Mouse (Mus musculus) CH12.LX (cell line): Measurements from ENCODE around the gene Fam122a. TPM values are rescaled to one million over a fixed set of nuclear protein-coding genes. Genes with fewer than 3 reads are reported as not detected.
A peak's percentile ranks its signal among the peaks of the same experiment; 100 is the strongest.

ENCODE experiments used
- DNase-seq: peaks from one replicate; pipeline ENCODE4 v3.0.0-alpha.2; 2013; ENCODE audit errors: extremely low read depth
- H3K27ac ChIP-seq: 2 replicates; pipeline ENCODE4 v1.5.1; 2012; ENCODE audit warnings: low read depth, mild to moderate bottlenecking, control low read depth, moderate library complexity; ENCODE audit not compliant: insufficient read depth
- H3K27me3 ChIP-seq: replicated peaks from 2 replicates; pipeline ENCODE3; 2012; ENCODE audit warnings: inconsistent platforms
- H3K36me3 ChIP-seq, 2 experiments: replicated peaks in 1 of 2; 2 replicates each; pipeline versions ENCODE3 to v1.6.1; 2012; ENCODE audit warnings: inconsistent platforms in 1 of 2, low read length in 1 of 2, mild to moderate bottlenecking in 1 of 2, mixed read lengths in 1 of 2, moderate library complexity in 1 of 2; ENCODE audit not compliant: control insufficient read depth in 1 of 2, insufficient read depth in 1 of 2
- H3K4me1 ChIP-seq, 2 experiments: 2 replicates each; pipeline ENCODE4 v1.6.1; 2012; ENCODE audit warnings: inconsistent platforms in 1 of 2, moderate library complexity in 1 of 2; ENCODE audit not compliant: insufficient read depth in 2 of 2, control insufficient read depth in 1 of 2
- H3K4me2 ChIP-seq: 2 replicates; pipeline ENCODE4 v1.6.1; 2012; ENCODE audit warnings: low read depth, mild to moderate bottlenecking, control low read depth; ENCODE audit not compliant: poor library complexity, insufficient read depth, severe bottlenecking
- H3K4me3 ChIP-seq, 3 experiments: fragments of 150-350 bp in 1 of 3; sonication (generic) in 1 of 3; replicated peaks in 1 of 3; 2 replicates each; pipeline versions ENCODE3 to v1.5.1; 2011 to 2012; ENCODE audit warnings: low read depth in 2 of 3, low read length in 2 of 3, mild to moderate bottlenecking in 2 of 3, moderate library complexity in 2 of 3, control low read depth in 1 of 3, improper control_type of control experiment in 1 of 3, inconsistent platforms in 1 of 3, mixed read lengths in 1 of 3; ENCODE audit not compliant: poor library complexity in 1 of 3
- H3K79me2 ChIP-seq: replicated peaks from 2 replicates; pipeline ENCODE4 v1.6.1; 2012; ENCODE audit warnings: mild to moderate bottlenecking, moderate library complexity; ENCODE audit not compliant: control insufficient read depth, poor library complexity, insufficient read depth, severe bottlenecking; ENCODE audit errors: extremely low read depth
- H3K9ac ChIP-seq: 2 replicates; pipeline ENCODE4 v1.6.1; 2012; ENCODE audit warnings: low read depth, mild to moderate bottlenecking, control low read depth, moderate library complexity; ENCODE audit not compliant: insufficient read depth
- H3K9me3 ChIP-seq: replicated peaks from 2 replicates; pipeline ENCODE3; 2012; ENCODE audit warnings: low read length, inconsistent platforms, mixed read lengths
- HCFC1 ChIP-seq: IDR thresholded peaks from 2 replicates; pipeline ENCODE4 v1.6.1; 2012; ENCODE audit warnings: low read depth, mild to moderate bottlenecking, inconsistent platforms, low read length, improper control_type of control experiment
- JUND ChIP-seq: conservative IDR thresholded peaks from 2 replicates; pipeline ENCODE4 v1.6.1; 2011; ENCODE audit warnings: low read depth, low read length, improper control_type of control experiment
- MAZ ChIP-seq: IDR thresholded peaks from 2 replicates; pipeline ENCODE4 v1.6.1; 2012; ENCODE audit warnings: low read depth, mild to moderate bottlenecking, inconsistent platforms, low read length, improper control_type of control experiment, moderate library complexity
- MXI1 ChIP-seq: IDR thresholded peaks from 2 replicates; pipeline ENCODE4 v1.6.1; 2011; ENCODE audit warnings: mild to moderate bottlenecking, low read depth, low read length, improper control_type of control experiment
- MYC ChIP-seq: IDR thresholded peaks from 2 replicates; pipeline ENCODE4 v1.6.1; 2011; ENCODE audit warnings: low read depth, mild to moderate bottlenecking, improper control_type of control experiment, low read length
- NELFE ChIP-seq: IDR thresholded peaks from 2 replicates; pipeline ENCODE4 v1.6.1; 2011; ENCODE audit warnings: low read depth, low read length, improper control_type of control experiment
- PAX5 ChIP-seq: IDR thresholded peaks from 2 replicates; pipeline ENCODE4 v1.6.1; 2012; ENCODE audit warnings: low read length, inconsistent platforms, mixed read lengths
- POLR2A ChIP-seq: IDR thresholded peaks from 2 replicates; pipeline ENCODE4 v1.6.1; 2011; ENCODE audit warnings: low read depth, mild to moderate bottlenecking, improper control_type of control experiment, low read length
- RAD21 ChIP-seq: IDR thresholded peaks from 2 replicates; pipeline ENCODE4 v1.6.1; 2011; ENCODE audit warnings: low read depth, mild to moderate bottlenecking, low read length, improper control_type of control experiment, moderate library complexity
- SIN3A ChIP-seq: IDR thresholded peaks from 2 replicates; pipeline ENCODE4 v1.6.1; 2012; ENCODE audit warnings: low read length, improper control_type of control experiment, inconsistent platforms
- TBP ChIP-seq: conservative IDR thresholded peaks from 2 replicates; pipeline ENCODE4 v1.6.1; 2011; ENCODE audit warnings: low read depth, low read length, improper control_type of control experiment
- TCF12 ChIP-seq: IDR thresholded peaks from 2 replicates; pipeline ENCODE4 v1.6.1; 2014; ENCODE audit warnings: low read depth, mild to moderate bottlenecking, inconsistent platforms, low read length, improper control_type of control experiment
- ZC3H11A ChIP-seq: IDR thresholded peaks from 2 replicates; pipeline ENCODE4 v1.6.1; 2012; ENCODE audit warnings: low read depth, mild to moderate bottlenecking, inconsistent platforms, low read length, improper control_type of control experiment
- ZKSCAN1 ChIP-seq: IDR thresholded peaks from 2 replicates; pipeline ENCODE4 v1.6.1; 2012; ENCODE audit warnings: low read depth, inconsistent platforms, low read length, improper control_type of control experiment, borderline replicate concordance
- ZNF384 ChIP-seq: IDR thresholded peaks from 2 replicates; pipeline ENCODE4 v1.6.1; 2012; ENCODE audit warnings: low read depth, low read length, improper control_type of control experiment, inconsistent platforms
- dilution Hi-C: fragments of 300-500 bp; cut with MboI; formaldehyde crosslinking; loops from 2 replicates; pipeline ENCODE4 v1.14.3; 2020; ENCODE audit warnings: low sequenced_read_pairs; ENCODE audit not compliant: extremely low pct_unique_long_range_greater_than_20kb, extremely low pct_ligation_motif_present
- in situ Hi-C: fragments of 300-500 bp; cut with MboI; formaldehyde crosslinking; loops from 3 replicates; pipeline ENCODE4 v1.14.3; 2019; ENCODE audit warnings: low sequenced_read_pairs, low pct_ligation_motif_present, low pct_unique_long_range_greater_than_20kb, mixed read lengths
- polyA plus RNA-seq: library from polyadenylated mRNA; unstranded; fragments of >175 nt; gene quantifications from 2 replicates; pipeline ENCODE4 v1.2.1, GENCODE M21; 2012; ENCODE audit warnings: low read depth; ENCODE audit not compliant: insufficient read length
- total RNA-seq, 2 experiments: library from RNA; depleted of rRNA; stranded (reverse); fragments of 300-350 nt in 1 of 2; fragments of >200 nt in 1 of 2; gene quantifications; 2 replicates each; pipeline ENCODE4 v1.2.3; 2012 to 2014

Fam122a gene
- total and polyA plus RNA-seq, 3 experiments, result 2.6 to 34.6 (median 4.5) TPM

DNA sequence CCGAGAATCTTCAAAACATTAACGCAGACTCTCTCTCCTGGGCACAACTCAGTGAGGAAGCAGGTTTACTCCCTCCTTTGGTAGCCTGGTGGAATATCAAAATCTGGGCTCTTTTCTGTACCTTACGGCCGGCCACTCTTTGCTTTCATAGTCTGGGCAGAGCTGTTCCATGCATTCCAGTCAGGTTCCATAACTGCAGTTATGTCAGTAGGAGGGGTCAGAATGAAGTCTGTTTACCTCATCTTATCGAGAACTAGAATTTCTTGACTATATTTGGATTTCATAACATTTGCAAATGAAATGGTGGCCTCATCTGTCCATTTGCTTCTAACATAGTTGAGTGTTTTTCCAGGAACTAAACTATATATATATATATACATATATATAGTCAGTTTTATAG lies 23.3 kb upstream of the Fam122a start:
- in situ Hi-C loops, result no loop called here
- DNase-seq, result no peak
- H3K36me3 ChIP-seq, result no peaks in the 10 kb centered on the region
- H3K4me2 ChIP-seq, result no peak overlapping the region
- no peaks in the 10 kb centered on the region for H3K9me3 ChIP-seq
- no peaks in the 10 kb centered on the region for H3K79me2 ChIP-seq
- 0 out of 4 replicates have a peak, but pooled peaks cover 0 to 2% of the 10 kb centered on the region in 2 experiments for H3K4me1 ChIP-seq
- H3K9ac ChIP-seq, result no peak overlapping the region
- TF ChIP-seq NELFE (no peak), JUND (no peak), MAZ (no peak), PAX5 (no peak), RAD21 (no peak), SIN3A (no peak), HCFC1 (no peak), ZNF384 (no peak), MYC (no peak), POLR2A (no peak), MXI1 (no peak)
- TF ChIP-seq, all 38 proteins: peak for 0
- H3K4me3 ChIP-seq, result no peak overlapping the region
- H3K27ac ChIP-seq, result no peak overlapping the region
- dilution Hi-C loops, result no loop called here
- no peaks in the 10 kb centered on the region for H3K27me3 ChIP-seq

DNA sequence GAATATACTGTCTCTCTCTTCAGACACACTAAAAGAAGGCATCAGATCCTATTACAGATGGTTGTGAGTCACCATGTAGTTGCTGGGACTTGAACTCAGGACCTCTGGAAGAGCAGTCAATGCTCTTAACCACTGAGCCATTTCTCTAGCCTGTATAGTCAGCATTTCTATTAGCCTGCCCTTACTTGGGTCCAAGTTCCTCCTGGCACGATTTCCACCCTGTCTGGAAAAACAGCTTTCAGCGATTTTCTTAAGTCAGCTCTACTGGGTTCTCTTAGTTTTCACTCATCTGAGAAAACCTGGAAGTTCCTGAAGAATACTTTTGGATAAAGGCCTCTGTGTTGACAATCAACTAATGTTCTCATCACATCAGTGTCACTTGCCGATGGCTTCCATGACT lies 22.1 kb upstream of the Fam122a start:
- H3K4me3 ChIP-seq, result no peak overlapping the region
- no peaks in the 10 kb centered on the region for H3K9me3 ChIP-seq
- no peak overlapping the region for H3K27ac ChIP-seq
- no peak overlapping the region for H3K4me2 ChIP-seq
- 0 out of 4 replicates have a peak, but pooled peaks cover 0 to 2% of the 10 kb centered on the region in 2 experiments for H3K4me1 ChIP-seq
- no peaks in the 10 kb centered on the region for H3K79me2 ChIP-seq
- TF ChIP-seq SIN3A (no peak), TBP (0 out of 2 replicates have a peak, but pooled peaks have one; percentile 48), TCF12 (no peak)
- no peaks in the 10 kb centered on the region for H3K27me3 ChIP-seq
- no peaks in the 10 kb centered on the region for H3K36me3 ChIP-seq
- dilution Hi-C loops (no loop called here), in situ Hi-C loops (no loop called here)
- DNase-seq, result no peak
- no peak overlapping the region for H3K9ac ChIP-seq

DNA sequence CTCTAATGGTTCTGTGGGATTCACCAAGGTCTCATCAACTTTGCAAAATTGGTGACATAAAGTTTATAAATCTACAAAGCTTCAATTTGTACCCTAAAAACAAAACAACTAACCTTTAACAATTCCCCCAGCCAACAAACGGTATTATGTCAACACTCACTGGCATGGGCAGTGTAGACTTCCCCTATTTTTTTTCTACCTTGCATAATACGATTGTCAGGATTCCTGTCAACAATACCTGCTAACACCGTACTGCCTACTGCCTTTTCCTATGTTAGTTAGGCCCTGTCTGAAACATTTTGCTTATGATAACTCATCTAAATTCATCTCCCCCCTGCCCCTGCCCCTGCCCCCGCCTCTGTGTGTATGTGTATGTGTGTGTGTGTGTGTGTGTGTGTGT lies 16.7 kb upstream of the Fam122a start:
- Histone ChIP-seq H3K79me2 (no peaks in the 10 kb centered on the region), H3K4me3 (no peak overlapping the region), H3K36me3 (no peaks in the 10 kb centered on the region), H3K4me2 (no peak overlapping the region), H3K27me3 (no peaks in the 10 kb centered on the region), H3K27ac (no peak overlapping the region), H3K9ac (no peak overlapping the region), H3K4me1 (no peaks in the 10 kb centered on the region), H3K9me3 (no peaks in the 10 kb centered on the region)
- in situ Hi-C loops (no loop called here), dilution Hi-C loops (no loop called here)
- TF ChIP-seq ZNF384 (no peak), JUND (no peak), ZC3H11A (no peak), ZKSCAN1 (no peak)
- DNase-seq, result no peak
